Mouse (Mus musculus) monocyte, adult 5-6 weeks (primary cell): ENCODE results near the gene Dclk2. TPM values are rescaled to one million over a fixed set of nuclear protein-coding genes. Genes with fewer than 3 reads are reported as not detected.
A peak's percentile ranks its signal among the peaks of the same experiment; 100 is the strongest.

Experiments
- ATAC-seq: fragments of 153-309, 156-312 bp; replicated peaks from 2 replicates; pipeline ENCODE4 v1.8.0; 2017; ENCODE audit warnings: mild to moderate bottlenecking; ENCODE audit not compliant: low TSS enrichment, insufficient number of reproducible peaks, severe bottlenecking, poor library complexity, low FRiP score
- total RNA-seq: library from RNA; stranded (forward); fragments of 200-1000, 200-491, 200-594 nt; gene quantifications from 3 replicates; pipeline ENCODE4 v1.2.3, GENCODE M21; 2017

The Dclk2 gene
- total RNA-seq, 1 experiment from 2014 or later = 1.6 TPM

DNA sequence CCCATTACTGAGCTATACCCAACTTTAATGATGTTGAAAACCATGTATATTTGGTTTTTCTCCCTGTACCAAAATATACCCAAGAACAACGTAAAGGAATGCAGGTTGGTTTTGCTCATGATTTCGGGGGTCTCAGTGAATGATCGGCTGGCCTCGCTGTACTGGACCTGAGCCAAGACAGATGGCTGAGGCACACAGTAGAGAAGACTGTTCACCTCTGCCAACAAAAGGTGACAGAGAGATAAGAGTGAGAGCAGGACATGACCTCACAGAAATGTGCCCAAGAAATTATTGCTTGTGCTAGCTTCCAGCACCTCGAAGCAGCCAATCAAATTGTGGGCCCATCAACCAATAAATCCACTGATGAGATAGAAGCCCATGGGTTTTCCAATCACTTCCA, 22.3 kb downstream of the Dclk2 start:
- no peak for ATAC-seq

GRCm38 (mm10) chr3:86897551-86897950, 23.1 kb downstream of the Dclk2 start:
- no peak for ATAC-seq

DNA sequence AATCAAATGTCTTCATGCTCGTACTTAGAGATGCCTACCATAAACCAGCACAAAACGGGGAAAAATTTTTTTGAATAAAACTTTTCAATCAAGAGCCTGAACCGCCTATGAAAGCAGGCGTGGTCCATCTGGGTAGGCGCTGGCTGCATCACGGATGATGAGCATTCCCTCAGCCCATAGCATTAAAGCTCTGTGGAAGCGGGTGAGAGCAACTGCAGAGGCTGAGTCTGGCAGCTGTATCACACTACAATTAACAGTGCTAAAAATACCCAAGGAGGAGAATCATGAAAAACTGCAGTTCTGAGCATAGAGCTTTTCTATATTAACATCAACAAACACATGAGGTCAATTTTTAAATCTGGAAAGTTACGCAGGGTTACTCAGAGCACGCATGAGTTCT, 23.6 kb downstream of the Dclk2 start:
- ATAC-seq = no peak

- ATAC-seq = peak; percentile 50; the same call in 1 of the 2 replicates
Measured at GRCm38 (mm10) chr3:86894491-86894890, 26.2 kb downstream of the Dclk2 start.

DNA sequence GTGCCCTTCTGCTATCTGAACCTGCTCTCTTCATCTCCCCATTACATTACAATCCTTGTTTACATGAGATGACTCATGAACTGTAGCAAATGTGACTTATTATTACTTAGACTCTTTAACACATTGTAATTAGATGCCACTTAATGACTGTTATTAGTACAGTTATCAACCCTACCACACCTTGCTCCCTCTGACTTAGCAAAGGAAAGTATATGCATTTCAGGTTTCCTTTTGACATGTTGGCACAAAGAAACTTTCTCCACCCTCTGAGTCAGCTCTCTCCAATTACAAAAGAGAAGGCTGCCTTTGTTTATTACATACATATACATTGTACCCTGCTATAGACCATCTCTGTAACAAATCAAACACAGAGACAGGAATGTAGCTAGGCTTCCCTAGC, 33.1 kb downstream of the Dclk2 start:
- ATAC-seq = no peak

DNA sequence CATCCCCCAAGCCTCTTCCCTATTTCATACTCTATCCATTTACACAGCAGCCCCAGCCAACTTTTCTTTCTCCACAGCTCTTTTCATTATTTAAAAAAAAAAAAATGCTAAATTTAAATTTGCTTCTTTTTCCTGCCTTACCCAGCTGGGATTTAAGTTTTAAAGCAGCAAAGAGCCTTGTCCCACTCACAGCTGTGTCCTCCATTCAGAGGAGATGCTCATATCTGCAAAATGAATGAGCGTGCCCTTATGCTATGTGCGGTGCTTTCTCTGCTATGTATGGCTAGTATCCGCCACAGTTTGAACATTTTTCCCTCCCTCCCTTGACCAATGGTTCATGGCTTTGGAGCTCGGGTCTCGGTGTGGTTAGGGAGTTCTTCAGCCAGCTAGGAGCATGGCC, 35.5 kb downstream of the Dclk2 start:
- no peak for ATAC-seq

GRCm38 (mm10) chr3:86884481-86884880, 36.2 kb downstream of the Dclk2 start:
- ATAC-seq = no peak

GRCm38 (mm10) chr3:86883985-86884384, 36.7 kb downstream of the Dclk2 start:
- ATAC-seq = no peak

DNA sequence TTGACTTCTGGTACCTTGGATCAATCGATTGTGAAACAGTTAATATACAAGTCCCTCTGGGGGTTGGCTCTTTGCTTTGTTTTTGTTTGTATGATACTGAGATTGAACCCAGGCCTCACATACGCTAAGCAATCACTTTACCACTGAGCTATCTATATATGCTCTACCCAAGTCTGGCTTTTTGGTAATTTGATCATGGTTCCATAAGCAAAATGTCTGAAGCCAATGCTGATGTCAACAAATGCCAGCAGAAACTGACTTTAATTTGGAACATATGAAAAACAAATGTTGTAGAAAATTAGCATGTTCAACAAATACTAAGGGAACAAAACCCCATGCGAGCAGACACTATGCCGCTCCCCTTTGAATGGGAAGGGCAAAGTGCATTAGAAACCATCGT, 44.7 kb downstream of the Dclk2 start:
- ATAC-seq = no peak

GRCm38 (mm10) chr3:86873092-86873600, 47.5 kb downstream of the Dclk2 start:
- ATAC-seq = no peak

DNA sequence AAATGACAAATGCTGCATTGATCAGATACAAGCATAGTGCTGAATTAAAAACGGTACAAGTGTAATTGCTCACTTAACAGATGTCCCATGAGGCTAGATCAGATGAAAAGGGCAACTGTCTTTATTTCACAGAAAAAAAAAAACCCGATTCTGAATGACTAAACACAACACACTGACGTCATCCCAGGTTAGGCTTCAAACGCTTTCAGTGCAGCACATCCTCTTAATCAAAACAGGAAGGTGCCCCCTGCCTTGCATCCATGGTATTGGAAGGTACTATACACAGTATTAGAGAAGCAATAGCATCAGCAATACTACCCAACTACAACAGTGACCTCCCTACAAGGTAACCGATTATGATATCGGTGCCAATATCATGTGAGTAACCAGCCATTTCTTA, 49.7 kb downstream of the Dclk2 start:
- ATAC-seq = no peak

- ATAC-seq = no peak
Measured at GRCm38 (mm10) chr3:86870411-86870810, 50.2 kb downstream of the Dclk2 start.

DNA sequence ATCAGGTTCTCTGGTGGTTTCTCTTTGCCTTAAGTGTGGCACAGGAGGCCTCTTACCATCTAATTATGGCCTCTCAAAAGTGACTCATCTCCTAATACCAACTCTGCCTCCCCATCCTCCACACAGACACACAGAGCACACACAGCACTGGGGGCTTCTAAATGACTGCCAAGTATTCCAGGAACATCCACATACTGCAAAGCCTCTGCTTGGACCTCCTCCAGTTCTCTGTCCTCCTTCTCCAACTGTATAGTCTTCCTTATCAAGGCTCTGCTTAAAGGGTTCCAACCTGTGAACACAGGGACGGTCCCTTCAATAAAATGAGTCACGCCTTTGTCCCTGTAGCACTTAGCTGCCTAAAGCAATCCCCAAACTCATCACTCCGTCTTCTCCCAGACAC, 51.9 kb downstream of the Dclk2 start:
- no peak for ATAC-seq

- ATAC-seq = no peak
Measured at GRCm38 (mm10) chr3:86863327-86864008, 57.2 kb downstream of the Dclk2 start.

DNA sequence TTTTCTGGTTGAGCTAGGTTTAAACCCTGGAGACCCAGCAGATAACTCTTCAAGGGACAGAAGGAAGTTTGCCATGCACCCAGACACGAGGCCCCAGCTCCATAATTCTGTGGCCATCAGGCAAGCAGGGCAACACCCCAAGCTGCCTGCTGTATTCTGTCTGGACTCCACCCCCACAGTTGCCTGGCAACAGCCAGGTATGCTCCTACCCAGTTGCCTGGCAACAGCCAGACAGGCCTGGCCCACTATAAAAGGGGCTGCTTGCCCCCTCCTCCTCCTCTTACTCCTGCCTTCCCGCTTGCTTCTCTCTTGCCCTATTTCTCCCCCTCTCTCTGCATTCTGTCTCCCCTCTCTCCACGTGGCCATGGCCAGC, 57.7 kb downstream of the Dclk2 start:
- ATAC-seq = no peak

- no peak for ATAC-seq
Measured at GRCm38 (mm10) chr3:86862245-86862938, 58.3 kb downstream of the Dclk2 start.

DNA sequence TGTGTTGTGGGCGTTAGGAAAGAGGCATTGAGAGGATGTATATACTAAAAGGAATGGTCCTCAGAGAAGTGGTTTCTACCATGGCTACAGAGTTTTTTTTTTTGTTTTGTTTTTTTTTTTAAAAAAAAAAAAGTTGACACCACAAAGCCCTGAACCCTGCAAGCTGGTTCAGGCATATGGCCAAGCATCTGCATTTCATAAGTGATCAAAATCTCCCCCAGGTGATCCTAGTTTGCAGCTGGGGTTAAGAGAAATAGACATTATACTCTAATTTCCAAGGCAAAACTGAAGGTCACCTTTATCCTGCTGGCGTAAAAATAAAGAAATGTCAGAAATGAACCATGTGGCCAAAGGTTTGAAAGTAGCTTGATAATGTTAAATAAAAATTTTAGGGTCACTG, 60.9 kb downstream of the Dclk2 start:
- ATAC-seq = no peak

DNA sequence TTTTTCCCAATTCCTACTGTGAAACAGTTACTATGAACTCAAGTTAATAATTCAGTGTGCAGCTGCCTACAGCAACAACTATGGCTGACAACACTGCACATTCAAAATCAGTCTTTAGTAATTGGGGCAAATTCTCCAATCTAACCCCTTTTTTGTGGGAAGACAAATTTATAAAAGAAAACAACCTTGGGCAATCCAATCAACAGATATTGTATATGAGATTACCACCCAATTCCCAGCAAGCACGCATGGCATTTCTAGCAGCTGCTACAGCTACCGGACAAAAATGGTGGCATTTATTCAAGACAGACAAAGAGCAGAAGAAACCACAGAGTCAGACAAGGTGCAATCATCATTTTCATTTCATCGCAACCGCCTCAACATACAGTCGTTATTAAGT, 62.0 kb downstream of the Dclk2 start:
- ATAC-seq = no peak

DNA sequence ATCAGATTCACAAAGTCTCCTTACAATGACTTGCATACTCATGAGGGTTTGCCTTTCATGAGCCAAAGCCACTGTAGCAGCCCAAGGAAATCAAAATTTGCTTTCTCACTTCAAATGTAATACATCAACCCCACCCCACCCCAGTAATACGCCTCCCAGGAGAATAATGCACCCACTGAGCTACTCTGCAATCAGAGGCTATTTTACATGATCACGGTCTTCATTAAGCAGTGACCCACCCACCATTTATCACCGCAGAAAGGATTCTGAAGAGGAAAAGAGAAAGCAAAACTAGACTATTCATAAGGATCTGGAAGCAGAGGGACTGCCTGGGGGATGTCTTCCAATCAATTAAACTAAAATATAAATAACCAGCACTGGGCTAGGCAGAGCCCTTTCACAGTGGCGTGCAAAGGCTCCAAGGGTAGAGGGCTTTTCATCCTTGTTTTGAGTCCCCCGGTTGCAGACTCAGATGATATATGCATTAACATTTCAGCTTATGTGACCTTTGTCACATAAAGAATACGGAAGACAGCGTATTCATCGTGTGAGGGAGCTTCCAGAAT, 62.7 kb downstream of the Dclk2 start:
- no peak for ATAC-seq

GRCm38 (mm10) chr3:86852867-86853266, 67.8 kb downstream of the Dclk2 start:
- no peak for ATAC-seq
